Mouse (Mus musculus) embryo, embryonic 9.5 days (tissue): ENCODE data around the gene Pid1.

ENCODE experiments used
- DNase-seq: peaks from one replicate; pipeline ENCODE4 v3.0.0-alpha.2; 2017; ENCODE audit errors: extremely low spot score

Gene Pid1

GRCm38 (mm10) chr1:84177696-84178095 lies 186.3 kb downstream of the Pid1 start:
- no peak for DNase-seq

GRCm38 (mm10) chr1:84177033-84177432 lies 186.9 kb downstream of the Pid1 start:
- no peak for DNase-seq

GRCm38 (mm10) chr1:84172941-84173340 lies 191.0 kb downstream of the Pid1 start:
- DNase-seq: no peak

- DNase-seq: no peak
Measured at GRCm38 (mm10) chr1:84157790-84158189, 206.2 kb downstream of the Pid1 start.

GRCm38 (mm10) chr1:84155585-84155930 lies 208.4 kb downstream of the Pid1 start:
- DNase-seq: peak; percentile 5

GRCm38 (mm10) chr1:84154725-84155584 lies 209.0 kb downstream of the Pid1 start:
- no peak for DNase-seq

- DNase-seq: peak; percentile 24
Measured at GRCm38 (mm10) chr1:84153943-84154342, 210.0 kb downstream of the Pid1 start.

GRCm38 (mm10) chr1:84141561-84141960 lies 222.4 kb downstream of the Pid1 start:
- DNase-seq: no peak

- no peak for DNase-seq
Measured at GRCm38 (mm10) chr1:84132451-84132850, 231.5 kb downstream of the Pid1 start.

GRCm38 (mm10) chr1:84131799-84132198 lies 232.2 kb downstream of the Pid1 start:
- no peak for DNase-seq

GRCm38 (mm10) chr1:84128510-84128909 lies 235.5 kb downstream of the Pid1 start:
- DNase-seq: no peak

- no peak for DNase-seq
Measured at GRCm38 (mm10) chr1:84119306-84119705, 244.7 kb downstream of the Pid1 start.

- no peak for DNase-seq
Measured at GRCm38 (mm10) chr1:84106756-84107155, 257.2 kb downstream of the Pid1 start.

GRCm38 (mm10) chr1:84102052-84102451 lies 261.9 kb downstream of the Pid1 start:
- DNase-seq: peak; percentile 7

- no peak for DNase-seq
Measured at GRCm38 (mm10) chr1:84097398-84097797, 266.6 kb downstream of the Pid1 start.

GRCm38 (mm10) chr1:84093291-84093690 lies 270.7 kb downstream of the Pid1 start:
- no peak for DNase-seq

- DNase-seq: no peak
Measured at GRCm38 (mm10) chr1:84089664-84090063, 274.3 kb downstream of the Pid1 start.

- DNase-seq: no peak
Measured at GRCm38 (mm10) chr1:84087957-84088356, 276.0 kb downstream of the Pid1 start.

GRCm38 (mm10) chr1:84087325-84087724 lies 276.7 kb downstream of the Pid1 start:
- no peak for DNase-seq

- no peak for DNase-seq
Measured at GRCm38 (mm10) chr1:84086486-84086885, 277.5 kb downstream of the Pid1 start.

GRCm38 (mm10) chr1:84085361-84085760 lies 278.6 kb downstream of the Pid1 start:
- DNase-seq: no peak

GRCm38 (mm10) chr1:84079566-84079965 lies 284.4 kb downstream of the Pid1 start:
- DNase-seq: peak; percentile 2

GRCm38 (mm10) chr1:84077023-84077422 lies 287.0 kb downstream of the Pid1 start:
- peak; percentile 17 for DNase-seq
